1 mouse cellular context compared by ENCODE assay signal in the genomic region with DNA sequence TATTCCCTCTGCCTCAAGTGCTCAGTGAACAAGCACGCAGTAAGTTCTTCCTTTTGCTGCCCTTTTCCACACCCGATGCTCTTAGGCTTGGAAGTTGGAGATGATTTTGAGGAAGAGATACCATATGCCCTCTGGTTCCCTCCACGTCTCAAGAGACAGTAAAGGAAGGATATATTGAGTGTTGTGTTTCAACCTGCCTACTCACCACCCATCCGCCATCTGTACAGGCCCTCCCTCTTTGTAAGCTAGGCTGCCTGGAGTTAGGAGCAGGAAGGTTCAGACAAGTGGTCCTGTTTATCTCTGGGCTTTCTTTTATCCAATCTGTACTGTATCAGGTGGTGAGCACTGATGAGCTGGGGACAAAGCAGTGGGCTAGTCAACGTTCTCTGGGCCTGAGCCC.
TF ChIP-seq lines count a peak whose summit lies in the region.

No protein-coding gene starts in this region.

TF ChIP-seq in CH12.LX, 34 proteins besides CTCF, POLR2A, EP300 and RAD21:
- TF ChIP-seq MAX (IDR thresholded peaks at IDR 0.05; ENCODE audit: low read length) (no peak), MAZ (IDR thresholded peaks at IDR 0.05; ENCODE audit: low read depth, low read length) (no peak), PAX5 (IDR thresholded peaks at IDR 0.05; ENCODE audit: low read length) (no peak), NRF1 (IDR thresholded peaks at IDR 0.05; ENCODE audit: low read depth, low read length) (no peak), SIN3A (IDR thresholded peaks at IDR 0.05; ENCODE audit: low read length) (no peak), USF1 (IDR thresholded peaks at IDR 0.05; ENCODE audit: low read depth, low read length) (no peak), MYC (IDR thresholded peaks at IDR 0.05; ENCODE audit: low read depth, low read length) (no peak), ZC3H11A (IDR thresholded peaks at IDR 0.05; ENCODE audit: low read depth, low read length) (no peak), POLR2AphosphoS2 (IDR thresholded peaks at IDR 0.05; ENCODE audit: low read depth, low read length) (no peak), MXI1 (IDR thresholded peaks at IDR 0.05; ENCODE audit: low read depth, low read length) (no peak)
